Mouse (Mus musculus) left cerebral cortex, postnatal 25 days (tissue): ENCODE results near the gene Rnase1. TPM values are rescaled to one million over a fixed set of nuclear protein-coding genes. Genes with fewer than 3 reads are reported as not detected.

Experiments used
- DNase-seq, 2 experiments: peaks; one replicate each; pipeline ENCODE4 v3.0.0; 2022; ENCODE audit warnings: low spot score in 2 of 2, mixed read lengths in 1 of 2
- intact Hi-C: fragments of 180-260 bp; cut with DNase I; formaldehyde crosslinking; loops from one replicate; pipeline ENCODE4 v1.15.1; 2025
- total RNA-seq, 2 experiments: library from RNA; stranded (reverse); gene quantifications; 2 replicates each; pipeline ENCODE4 v1.2.3; 2021

The Rnase1 gene
- total RNA-seq, 2 experiments from 2014 or later = 0.57 to 0.73 TPM

GRCm38 (mm10) chr14:51143287-51143686 lies 3.3 kb downstream of the Rnase1 start:
- DNase-seq = peak; percentile 14 to 28
- intact Hi-C loops = no loop called here

- intact Hi-C loops = no loop called here
- no peak for DNase-seq
Observed at GRCm38 (mm10) chr14:51142568-51142967, 4.0 kb downstream of the Rnase1 start.

- DNase-seq = no peak
- intact Hi-C loops = no loop called here
Observed at GRCm38 (mm10) chr14:51142119-51142518, 4.5 kb downstream of the Rnase1 start.

- intact Hi-C loops = no loop called here
Observed at GRCm38 (mm10) chr14:51140342-51140741, 6.2 kb downstream of the Rnase1 start.

GRCm38 (mm10) chr14:51132372-51132771 lies 14.2 kb downstream of the Rnase1 start:
- no peak for DNase-seq
- intact Hi-C loops = no loop called here

More at GRCm38 (mm10) chr14:51140342-51140741, 6.2 kb downstream of the Rnase1 start:
- no peak for DNase-seq

GRCm38 (mm10) chr14:51131086-51131815 lies 15.3 kb downstream of the Rnase1 start:
- intact Hi-C loops = no loop called here

GRCm38 (mm10) chr14:51130315-51130940 lies 16.2 kb downstream of the Rnase1 start:
- intact Hi-C loops = no loop called here

More at GRCm38 (mm10) chr14:51131086-51131815, 15.3 kb downstream of the Rnase1 start:
- no peak for DNase-seq

GRCm38 (mm10) chr14:51129624-51129975 lies 17.0 kb downstream of the Rnase1 start:
- intact Hi-C loops = no loop called here

More at GRCm38 (mm10) chr14:51130315-51130940, 16.2 kb downstream of the Rnase1 start:
- no peak for DNase-seq

GRCm38 (mm10) chr14:51128775-51129623 lies 17.6 kb downstream of the Rnase1 start:
- intact Hi-C loops = no loop called here
- no peak for DNase-seq

More at GRCm38 (mm10) chr14:51129624-51129975, 17.0 kb downstream of the Rnase1 start:
- no peak for DNase-seq

GRCm38 (mm10) chr14:51127648-51128258 lies 18.8 kb downstream of the Rnase1 start:
- intact Hi-C loops = no loop called here
- no peak for DNase-seq

- intact Hi-C loops = no loop called here
- DNase-seq = no peak
Observed at GRCm38 (mm10) chr14:51125684-51126083, 20.9 kb downstream of the Rnase1 start.

- no peak for DNase-seq
- intact Hi-C loops = loop anchor here (10.0 kb wide), 1 partner anchor 731 kb away; no protein-coding TSS in a partner anchor
Observed at GRCm38 (mm10) chr14:51113916-51114560, 32.5 kb downstream of the Rnase1 start, which contains the start of gene Eddm3b. Gene Eddm3b (plus strand): TSS chr14:51114426.

- DNase-seq = no peak
- intact Hi-C loops = loop anchor here (10.0 kb wide), 1 partner anchor 731 kb away; no protein-coding TSS in a partner anchor
Observed at GRCm38 (mm10) chr14:51113476-51113875, 33.1 kb downstream of the Rnase1 start.

- DNase-seq = no peak
- intact Hi-C loops = loop anchor here (10.0 kb wide), 1 partner anchor 733 kb away; no protein-coding TSS in a partner anchor
Observed at GRCm38 (mm10) chr14:51111966-51112365, 34.6 kb downstream of the Rnase1 start.

GRCm38 (mm10) chr14:51106449-51106967 lies 40.1 kb downstream of the Rnase1 start:
- intact Hi-C loops = loop anchor here (5.0 kb wide), 1 partner anchor 61 kb away; no protein-coding TSS in a partner anchor
- no peak for DNase-seq

GRCm38 (mm10) chr14:51104366-51104765 lies 42.2 kb downstream of the Rnase1 start:
- intact Hi-C loops = loop anchor here (5.0 kb wide), 2 partner anchors 138 to 243 kb away; no protein-coding TSS in a partner anchor
- DNase-seq = no peak

- intact Hi-C loops = loop anchor here (1.0 to 5.0 kb wide), 3 partner anchors 139 to 244 kb away; no protein-coding TSS in a partner anchor
- peak; percentile 59 to 71 for DNase-seq
Observed at GRCm38 (mm10) chr14:51103217-51103616, 43.4 kb downstream of the Rnase1 start.

- intact Hi-C loops = loop anchor here (5.0 kb wide), 2 partner anchors 141 to 246 kb away; no protein-coding TSS in a partner anchor
- DNase-seq = no peak
Observed at GRCm38 (mm10) chr14:51101284-51101683, 45.3 kb downstream of the Rnase1 start.
